Mouse (Mus musculus): ENCODE measurements around the gene Cntnap5a. TPM values are rescaled to one million over a fixed set of nuclear protein-coding genes. Genes with fewer than 3 reads are reported as not detected.

Gene Cntnap5a
- polyA plus RNA-seq, 1 experiment from 2014 or later = not detected

DNA sequence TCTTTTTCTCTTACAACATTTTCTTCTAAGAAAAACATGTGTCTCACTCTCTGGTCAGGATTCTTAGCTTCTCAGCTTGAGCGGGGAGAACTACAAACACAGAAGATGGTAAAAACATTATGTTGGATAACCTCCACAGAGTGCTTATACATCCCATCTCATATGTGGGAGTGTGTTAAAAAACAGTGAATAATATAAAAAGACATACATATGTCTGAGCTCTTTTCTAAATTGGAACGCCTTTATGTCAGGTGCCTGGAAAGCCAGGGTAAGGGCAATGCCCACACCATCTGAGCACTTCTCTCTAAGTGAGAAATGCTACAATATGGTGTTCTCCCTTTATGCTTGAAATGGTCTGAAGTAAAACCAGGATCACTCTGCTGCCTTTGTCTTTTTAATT, 507.7 kb downstream of the Cntnap5a start:
- Histone ChIP-seq H3K36me3 (ENCODE audit: insufficient read depth, low read length) (no peaks in the 10 kb centered on the region), H3K9ac (replicated peaks; ENCODE audit: low read depth) (no peak overlapping the region), H3K9me3 (ENCODE audit: low read length) (no peaks in the 10 kb centered on the region), H3K27me3 (replicated peaks; ENCODE audit: insufficient read depth, low read length) (no peaks in the 10 kb centered on the region), H3K4me1 (ENCODE audit: insufficient read depth, low read depth, low read length) (no peaks in the 10 kb centered on the region), H3K27ac (ENCODE audit: low read length) (no peak overlapping the region), H3K4me3 (ENCODE audit: low read depth, low read length) (no peak overlapping the region), H3K4me2 (replicated peaks; ENCODE audit: low read depth, low read length) (no peak overlapping the region)
- TF ChIP-seq CTCF (IDR thresholded peaks at IDR 0.05) = no peak
- no peak for TF ChIP-seq EP300 (IDR thresholded peaks at IDR 0.05)
- DNase-seq (ENCODE audit: low spot score) (no peak), ATAC-seq (no peak)
- 86% methylated on average over 2 of the region's 2 CpGs for WGBS

DNA sequence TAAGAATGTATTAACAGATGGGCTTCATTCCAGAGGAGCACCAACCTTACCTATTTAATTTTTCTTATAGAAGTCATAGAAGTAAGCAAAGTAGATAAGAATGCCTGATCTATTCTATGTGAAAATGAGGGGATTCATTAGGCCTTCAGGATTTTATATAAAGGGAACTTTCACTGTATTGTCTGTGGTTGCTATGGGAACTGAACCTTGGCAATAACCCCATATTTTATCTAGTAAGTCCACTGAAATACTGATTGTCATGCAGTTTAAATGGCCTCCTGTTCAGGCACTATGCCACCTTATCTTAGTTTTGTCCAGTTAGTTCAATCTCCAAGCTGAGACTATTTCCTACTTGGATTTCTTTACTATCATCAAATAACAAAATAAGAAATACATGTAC, 532.3 kb downstream of the Cntnap5a start:
- TF ChIP-seq EP300 (IDR thresholded peaks at IDR 0.05) (no peak), CTCF (IDR thresholded peaks at IDR 0.05) (no peak)
- DNase-seq (ENCODE audit: low spot score) = no peak
- no peak overlapping the region for H3K4me2 ChIP-seq (replicated peaks; ENCODE audit: low read depth, low read length)

DNA sequence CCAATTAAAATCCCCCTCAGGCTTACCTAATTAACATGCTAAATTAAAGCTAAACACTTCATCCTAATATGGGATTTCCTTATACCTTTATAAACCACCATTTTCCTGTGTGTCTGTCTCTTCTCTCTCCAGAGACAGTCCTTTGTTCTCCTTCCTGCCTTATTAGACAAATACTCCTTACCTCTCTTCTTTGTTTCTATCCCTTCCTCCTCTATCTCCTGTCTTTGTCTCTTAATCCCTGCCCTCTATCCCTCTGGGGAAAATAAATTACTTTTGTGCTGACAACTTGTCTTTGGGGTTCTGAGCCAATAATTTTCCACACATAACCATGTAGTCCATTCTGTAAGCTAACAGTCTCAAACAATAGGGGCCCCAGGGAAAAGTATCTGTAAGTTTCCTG, 556.0 kb downstream of the Cntnap5a start:
- TF ChIP-seq EP300 (IDR thresholded peaks at IDR 0.05) (no peak), CTCF (IDR thresholded peaks at IDR 0.05) (no peak)
- Histone ChIP-seq H3K9me3 (ENCODE audit: low read length) (no peaks in the 10 kb centered on the region), H3K4me3 (ENCODE audit: low read depth, low read length) (no peak overlapping the region), H3K36me3 (ENCODE audit: insufficient read depth, low read length) (no peaks in the 10 kb centered on the region), H3K27ac (ENCODE audit: low read length) (no peak overlapping the region), H3K4me2 (replicated peaks; ENCODE audit: low read depth, low read length) (no peak overlapping the region), H3K9ac (replicated peaks; ENCODE audit: low read depth) (no peak overlapping the region), H3K4me1 (ENCODE audit: insufficient read depth, low read depth, low read length) (no peaks in the 10 kb centered on the region), H3K27me3 (replicated peaks; ENCODE audit: insufficient read depth, low read length) (no peaks in the 10 kb centered on the region)
- ATAC-seq = no peak
- DNase-seq (ENCODE audit: low spot score) = no peak

More for the DNA sequence above, 532.3 kb downstream of the Cntnap5a start:
- no peaks in the 10 kb centered on the region for H3K9me3 ChIP-seq (ENCODE audit: low read length)
- no peaks in the 10 kb centered on the region for H3K4me1 ChIP-seq (ENCODE audit: insufficient read depth, low read depth, low read length)
- no peaks in the 10 kb centered on the region for H3K27me3 ChIP-seq (replicated peaks; ENCODE audit: insufficient read depth, low read length)
- ATAC-seq = no peak
- H3K4me3 ChIP-seq (ENCODE audit: low read depth, low read length) = no peak overlapping the region
- no peak overlapping the region for H3K9ac ChIP-seq (replicated peaks; ENCODE audit: low read depth)
- no peak overlapping the region for H3K27ac ChIP-seq (ENCODE audit: low read length)
- H3K36me3 ChIP-seq (ENCODE audit: insufficient read depth, low read length) = no peaks in the 10 kb centered on the region

DNA sequence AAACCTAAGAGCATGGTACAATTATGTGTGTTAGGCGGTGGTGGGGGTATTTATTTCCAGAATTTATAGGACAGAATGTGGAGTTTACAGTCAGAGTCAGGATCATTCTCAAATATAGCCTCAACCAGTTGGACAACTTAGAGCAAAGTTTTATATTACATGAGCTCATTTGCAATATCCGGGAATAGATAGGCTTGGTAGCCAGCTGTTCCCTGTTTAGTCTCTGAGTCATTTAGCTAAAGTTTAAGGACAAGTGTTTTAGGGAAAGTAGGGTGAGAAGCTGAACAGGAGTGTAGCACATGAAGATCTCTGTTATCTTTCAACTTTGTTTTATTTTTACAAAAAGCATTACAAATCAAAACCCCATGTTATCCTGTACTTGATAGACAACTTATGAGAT, 559.3 kb downstream of the Cntnap5a start:
- WGBS = 74% methylated on average over 2 of the region's 2 CpGs
- TF ChIP-seq EP300 (IDR thresholded peaks at IDR 0.05) = no peak
- TF ChIP-seq CTCF (IDR thresholded peaks at IDR 0.05) = no peak

DNA sequence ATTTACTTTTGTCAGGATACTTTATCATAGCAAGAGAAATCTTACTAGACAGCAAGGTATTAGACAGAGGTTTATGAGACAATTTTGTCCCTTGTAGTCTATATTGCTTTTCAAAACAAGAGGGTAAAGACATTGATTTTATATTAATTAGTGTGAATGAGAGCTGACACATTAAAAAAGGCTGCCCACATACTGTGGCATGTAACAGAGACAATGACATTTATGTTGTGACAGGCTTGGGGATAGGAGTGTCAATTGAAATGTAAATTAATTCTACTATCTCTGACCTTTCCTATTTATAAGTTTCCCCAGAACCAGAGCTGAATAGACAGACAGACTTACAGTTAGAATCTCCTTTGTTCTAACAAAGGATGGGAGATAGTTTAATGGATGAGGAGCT, 596.6 kb downstream of the Cntnap5a start:
- TF ChIP-seq EP300 (IDR thresholded peaks at IDR 0.05) (no peak), CTCF (IDR thresholded peaks at IDR 0.05) (no peak)
- H3K36me3 ChIP-seq (ENCODE audit: insufficient read depth, low read length) = no peaks in the 10 kb centered on the region
- H3K4me3 ChIP-seq (ENCODE audit: low read depth, low read length) = no peak overlapping the region
- no peaks in the 10 kb centered on the region for H3K4me1 ChIP-seq (ENCODE audit: insufficient read depth, low read depth, low read length)
- H3K9me3 ChIP-seq (ENCODE audit: low read length) = no peaks in the 10 kb centered on the region
- H3K27ac ChIP-seq (ENCODE audit: low read length) = no peak overlapping the region
- DNase-seq (ENCODE audit: low spot score) (no peak), ATAC-seq (no peak)
- no peaks in the 10 kb centered on the region for H3K27me3 ChIP-seq (replicated peaks; ENCODE audit: insufficient read depth, low read length)
- H3K9ac ChIP-seq (replicated peaks; ENCODE audit: low read depth) = no peak overlapping the region
- H3K4me2 ChIP-seq (replicated peaks; ENCODE audit: low read depth, low read length) = no peak overlapping the region

More for the DNA sequence above, 559.3 kb downstream of the Cntnap5a start:
- H3K4me1 ChIP-seq (ENCODE audit: insufficient read depth, low read depth, low read length) = no peaks in the 10 kb centered on the region
- DNase-seq (ENCODE audit: low spot score) (no peak), ATAC-seq (no peak)
- H3K4me2 ChIP-seq (replicated peaks; ENCODE audit: low read depth, low read length) = no peak overlapping the region
- H3K9me3 ChIP-seq (ENCODE audit: low read length) = no peaks in the 10 kb centered on the region
- H3K27ac ChIP-seq (ENCODE audit: low read length) = no peak overlapping the region
- H3K27me3 ChIP-seq (replicated peaks; ENCODE audit: insufficient read depth, low read length) = no peaks in the 10 kb centered on the region
- H3K4me3 ChIP-seq (ENCODE audit: low read depth, low read length) = no peak overlapping the region
- no peaks in the 10 kb centered on the region for H3K36me3 ChIP-seq (ENCODE audit: insufficient read depth, low read length)
- no peak overlapping the region for H3K9ac ChIP-seq (replicated peaks; ENCODE audit: low read depth)

DNA sequence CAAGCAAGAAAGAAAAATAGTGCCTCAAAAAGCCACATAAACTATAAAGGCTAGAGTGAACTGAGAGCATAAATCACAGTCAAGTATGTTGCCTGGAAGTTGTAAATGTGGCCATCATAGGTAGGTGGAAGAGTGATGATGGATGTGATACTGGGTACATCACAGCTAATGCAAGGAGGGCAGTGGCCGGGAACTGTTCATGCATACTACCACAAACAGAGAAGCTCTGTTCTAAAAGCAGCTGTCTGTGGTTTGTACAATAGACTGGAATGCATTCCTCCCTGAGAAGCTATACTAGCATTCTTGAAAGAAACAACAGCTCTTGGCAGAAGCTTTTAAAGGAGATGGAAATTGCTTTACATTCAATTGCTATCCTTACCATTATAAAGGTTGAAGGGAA, 599.4 kb downstream of the Cntnap5a start:
- no peak for DNase-seq (ENCODE audit: low spot score)
- no peak overlapping the region for H3K27ac ChIP-seq (ENCODE audit: low read length)
- H3K4me3 ChIP-seq (ENCODE audit: low read depth, low read length) = no peak overlapping the region
- no peak for ATAC-seq
- no peak overlapping the region for H3K9ac ChIP-seq (replicated peaks; ENCODE audit: low read depth)
- no peaks in the 10 kb centered on the region for H3K4me1 ChIP-seq (ENCODE audit: insufficient read depth, low read depth, low read length)
- H3K27me3 ChIP-seq (replicated peaks; ENCODE audit: insufficient read depth, low read length) = no peaks in the 10 kb centered on the region
- no peaks in the 10 kb centered on the region for H3K36me3 ChIP-seq (ENCODE audit: insufficient read depth, low read length)
- 80% methylated on average over 1 of the region's 1 CpGs for WGBS
- no peak overlapping the region for H3K4me2 ChIP-seq (replicated peaks; ENCODE audit: low read depth, low read length)
- TF ChIP-seq CTCF (IDR thresholded peaks at IDR 0.05) = no peak
- no peaks in the 10 kb centered on the region for H3K9me3 ChIP-seq (ENCODE audit: low read length)

DNA sequence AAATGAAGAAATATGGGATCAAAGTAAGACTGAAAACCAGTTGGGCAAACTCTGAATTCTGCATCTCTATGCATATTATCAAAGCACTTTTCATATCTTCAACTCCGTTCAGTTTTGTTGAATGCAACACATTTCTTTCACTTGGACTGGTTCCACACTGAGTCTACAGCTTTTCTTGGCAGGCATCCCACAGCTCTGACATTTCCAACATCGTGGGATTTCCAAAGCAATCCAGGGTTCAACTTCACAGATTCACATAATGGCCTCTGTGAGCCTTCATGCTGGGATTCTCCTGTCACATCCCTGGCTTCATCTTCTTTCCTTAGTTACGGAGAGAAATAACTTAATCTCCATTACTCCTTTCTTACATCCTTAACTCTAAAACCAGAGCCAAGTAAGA, 622.0 kb downstream of the Cntnap5a start:
- H3K4me3 ChIP-seq (ENCODE audit: low read depth, low read length) = no peak overlapping the region
- no peak for ATAC-seq
- H3K9ac ChIP-seq (replicated peaks; ENCODE audit: low read depth) = no peak overlapping the region
- no peak overlapping the region for H3K27ac ChIP-seq (ENCODE audit: low read length)
- no peaks in the 10 kb centered on the region for H3K36me3 ChIP-seq (ENCODE audit: insufficient read depth, low read length)
- TF ChIP-seq CTCF (IDR thresholded peaks at IDR 0.05) = no peak
- TF ChIP-seq EP300 (IDR thresholded peaks at IDR 0.05) = no peak
- 41% methylated on average over 3 of the region's 3 CpGs for WGBS
- H3K27me3 ChIP-seq (replicated peaks; ENCODE audit: insufficient read depth, low read length) = no peaks in the 10 kb centered on the region
- DNase-seq (ENCODE audit: low spot score) = no peak
- H3K9me3 ChIP-seq (ENCODE audit: low read length) = no peaks in the 10 kb centered on the region
- no peaks in the 10 kb centered on the region for H3K4me1 ChIP-seq (ENCODE audit: insufficient read depth, low read depth, low read length)
- H3K4me2 ChIP-seq (replicated peaks; ENCODE audit: low read depth, low read length) = no peak overlapping the region

Data from lung, postnatal 0 days (tissue).